Mouse (Mus musculus): Measurements from ENCODE around the gene Arhgap28.
"Not testable (repeated sequence)": the region's sequence is repeated elsewhere in the genome, so short reads cannot be mapped to it uniquely, and the experiment has no call there.

Gene Arhgap28

GRCm38 (mm10) chr17:67877599-67877998, 126.3 kb downstream of the Arhgap28 start:
- no peak for DNase-seq (ENCODE audit: low spot score in 2 of 2)

- DNase-seq (ENCODE audit: low spot score in 2 of 2): peak; percentile 74 to 88
Observed at GRCm38 (mm10) chr17:67869731-67870601, 134.0 kb downstream of the Arhgap28 start.

- DNase-seq (ENCODE audit: low spot score in 2 of 2): no peak
Observed at GRCm38 (mm10) chr17:67866541-67867241, 137.2 kb downstream of the Arhgap28 start.

GRCm38 (mm10) chr17:67866026-67866425, 137.9 kb downstream of the Arhgap28 start:
- DNase-seq (ENCODE audit: low spot score in 2 of 2): no peak

GRCm38 (mm10) chr17:67864912-67865311, 139.0 kb downstream of the Arhgap28 start:
- no peak for DNase-seq (ENCODE audit: low spot score in 2 of 2)

- DNase-seq (ENCODE audit: low spot score in 2 of 2): no peak
Observed at GRCm38 (mm10) chr17:67864363-67864762, 139.6 kb downstream of the Arhgap28 start.

GRCm38 (mm10) chr17:67861744-67862535, 142.0 kb downstream of the Arhgap28 start:
- DNase-seq (ENCODE audit: low spot score in 2 of 2): peak; percentile 78 to 84

GRCm38 (mm10) chr17:67861080-67861630, 142.8 kb downstream of the Arhgap28 start:
- no peak for DNase-seq (ENCODE audit: low spot score in 2 of 2)

- DNase-seq (ENCODE audit: low spot score in 2 of 2): not testable (repeated sequence)
Observed at GRCm38 (mm10) chr17:67841494-67841893, 162.4 kb downstream of the Arhgap28 start.

GRCm38 (mm10) chr17:67838948-67839347, 165.0 kb downstream of the Arhgap28 start:
- no peak for DNase-seq (ENCODE audit: low spot score in 2 of 2)

- peak; percentile 78 to 89 for DNase-seq (ENCODE audit: low spot score in 2 of 2)
Observed at GRCm38 (mm10) chr17:67837351-67838090, 166.4 kb downstream of the Arhgap28 start.

GRCm38 (mm10) chr17:67836146-67836895, 167.6 kb downstream of the Arhgap28 start:
- DNase-seq (ENCODE audit: low spot score in 2 of 2): no peak

GRCm38 (mm10) chr17:67827431-67827830, 176.5 kb downstream of the Arhgap28 start:
- no peak for DNase-seq (ENCODE audit: low spot score in 2 of 2)

GRCm38 (mm10) chr17:67816916-67817315, 187.0 kb downstream of the Arhgap28 start:
- DNase-seq (ENCODE audit: low spot score in 2 of 2): no peak

- DNase-seq (ENCODE audit: low spot score in 2 of 2): no peak
Observed at GRCm38 (mm10) chr17:67815720-67816119, 188.2 kb downstream of the Arhgap28 start.

GRCm38 (mm10) chr17:67813666-67814065, 190.3 kb downstream of the Arhgap28 start:
- DNase-seq (ENCODE audit: low spot score in 2 of 2): no peak

GRCm38 (mm10) chr17:67809171-67809570, 194.7 kb downstream of the Arhgap28 start:
- DNase-seq (ENCODE audit: low spot score in 2 of 2): no peak
